Mouse (Mus musculus) intestine, embryonic 15.5 days (tissue): ENCODE data around the gene Prnp. TPM values are rescaled to one million over a fixed set of nuclear protein-coding genes. Genes with fewer than 3 reads are reported as not detected.

Experiments used
- ATAC-seq: fragments of 200-750 bp; cut with Nextera tagmentation; 2 replicates; pipeline ENCODE4 v1.8.0; 2017; ENCODE audit warnings: moderate TSS enrichment, moderate library complexity
- H3K27ac ChIP-seq: fragments of 300-500 bp; sonication (generic); 2 replicates; pipeline ENCODE4 v1.5.1; 2015; ENCODE audit warnings: mild to moderate bottlenecking, inconsistent platforms
- H3K27me3 ChIP-seq: fragments of 300-500 bp; sonication (generic); replicated peaks from 2 replicates; pipeline ENCODE4 v1.6.1; 2015; ENCODE audit warnings: inconsistent platforms
- H3K36me3 ChIP-seq: fragments of 300-500 bp; sonication (generic); 2 replicates; pipeline ENCODE4 v1.6.1; 2015; ENCODE audit warnings: inconsistent platforms
- H3K4me1 ChIP-seq: fragments of 300-500 bp; sonication (generic); replicated peaks from 2 replicates; pipeline ENCODE4 v1.6.1; 2015; ENCODE audit warnings: inconsistent platforms
- H3K4me2 ChIP-seq: fragments of 300-500 bp; sonication (generic); replicated peaks from 2 replicates; pipeline ENCODE4 v1.6.1; 2015; ENCODE audit warnings: mild to moderate bottlenecking, inconsistent platforms
- H3K4me3 ChIP-seq: fragments of 300-500 bp; sonication (generic); replicated peaks from 2 replicates; pipeline ENCODE4 v1.5.1; 2015; ENCODE audit warnings: inconsistent platforms
- H3K9ac ChIP-seq: fragments of 300-500 bp; sonication (generic); 2 replicates; pipeline ENCODE4 v1.6.1; 2015; ENCODE audit warnings: inconsistent platforms
- H3K9me3 ChIP-seq: fragments of 300-500 bp; sonication (generic); 2 replicates; pipeline ENCODE4 v1.6.1; 2016; ENCODE audit warnings: inconsistent platforms
- WGBS: fragments of 180-500 bp; shearing (Covaris S2); methylation state at CpG from one replicate; pipeline ENCODE4 v1.1.7; 2015; 5-methylcytosine and 5-hydroxymethylcytosine counted together
- polyA plus RNA-seq: library from polyadenylated mRNA; unstranded; fragments of >200 nt; fragmentation: Nextera tagmentation; extraction: Ambion mirVana; gene quantifications from 2 replicates; pipeline ENCODE4 v1.2.1, GENCODE M21; 2015

Prnp gene
- polyA plus RNA-seq, 1 experiment from 2014 or later, result 62.3 TPM

DNA sequence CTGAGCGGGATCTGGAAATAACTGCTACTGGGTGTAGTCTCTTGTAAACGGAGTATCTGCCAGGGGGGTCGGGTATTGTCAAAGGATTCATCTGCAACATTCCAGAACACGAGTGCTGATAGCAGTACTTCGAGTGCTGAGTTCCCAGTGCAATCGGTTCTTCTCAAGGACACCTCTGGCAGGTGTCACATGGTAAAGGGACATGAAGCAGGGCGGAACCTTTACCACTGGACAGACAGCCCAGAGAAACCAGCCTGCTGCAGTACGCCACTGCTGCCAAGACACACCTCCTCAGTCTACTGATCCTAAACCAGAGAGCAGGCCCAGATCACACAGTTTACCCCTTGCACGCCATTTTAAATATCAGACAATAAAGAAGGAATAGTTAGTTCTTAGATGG is 45.1 kb downstream of the Prnp start:
- Histone ChIP-seq H3K4me3 (peak overlapping the region; percentile 16), H3K9me3 (no peaks in the 10 kb centered on the region), H3K4me2 (peak overlapping the region; percentile 56), H3K36me3 (no peaks in the 10 kb centered on the region), H3K4me1 (0 out of 2 replicates have a peak, but pooled peaks cover 5% of the 10 kb centered on the region), H3K27me3 (peaks cover 14% of the 10 kb centered on the region), H3K27ac (no peak overlapping the region), H3K9ac (no peak overlapping the region)
- WGBS, result 39% methylated on average over 9 of the region's 9 CpGs
- peak; percentile 69 for ATAC-seq

DNA sequence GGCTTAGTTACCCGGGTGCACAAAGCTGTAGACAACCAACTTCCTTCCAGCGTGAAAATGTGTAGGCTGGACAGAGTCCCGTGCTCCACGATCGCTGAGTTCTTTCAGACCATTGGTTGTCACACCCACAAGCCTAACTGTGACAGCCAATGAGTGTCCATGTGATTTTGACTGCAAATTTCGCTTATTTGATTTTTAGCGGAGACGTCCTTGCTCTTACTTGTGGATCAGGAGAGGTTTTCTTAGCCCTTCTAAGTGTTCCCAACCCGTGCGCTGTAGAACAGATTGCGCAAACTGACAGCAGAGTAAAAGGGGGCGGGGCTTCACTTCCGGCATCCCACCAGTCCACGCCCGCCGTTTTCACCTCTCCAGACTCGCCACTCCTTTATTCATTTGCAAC is 45.5 kb downstream of the Prnp start:
- H3K4me1 ChIP-seq, result 0 out of 2 replicates have a peak, but pooled peaks cover 5% of the 10 kb centered on the region
- peaks cover 14% of the 10 kb centered on the region for H3K27me3 ChIP-seq
- H3K36me3 ChIP-seq, result no peaks in the 10 kb centered on the region
- H3K9me3 ChIP-seq, result no peaks in the 10 kb centered on the region
- peak overlapping the region; percentile 16 for H3K4me3 ChIP-seq
- H3K4me2 ChIP-seq, result peak overlapping the region; percentile 56
- H3K9ac ChIP-seq, result no peak overlapping the region
- 2% methylated on average over 17 of the region's 17 CpGs for WGBS
- ATAC-seq, result peak; percentile 71
- no peak overlapping the region for H3K27ac ChIP-seq

DNA sequence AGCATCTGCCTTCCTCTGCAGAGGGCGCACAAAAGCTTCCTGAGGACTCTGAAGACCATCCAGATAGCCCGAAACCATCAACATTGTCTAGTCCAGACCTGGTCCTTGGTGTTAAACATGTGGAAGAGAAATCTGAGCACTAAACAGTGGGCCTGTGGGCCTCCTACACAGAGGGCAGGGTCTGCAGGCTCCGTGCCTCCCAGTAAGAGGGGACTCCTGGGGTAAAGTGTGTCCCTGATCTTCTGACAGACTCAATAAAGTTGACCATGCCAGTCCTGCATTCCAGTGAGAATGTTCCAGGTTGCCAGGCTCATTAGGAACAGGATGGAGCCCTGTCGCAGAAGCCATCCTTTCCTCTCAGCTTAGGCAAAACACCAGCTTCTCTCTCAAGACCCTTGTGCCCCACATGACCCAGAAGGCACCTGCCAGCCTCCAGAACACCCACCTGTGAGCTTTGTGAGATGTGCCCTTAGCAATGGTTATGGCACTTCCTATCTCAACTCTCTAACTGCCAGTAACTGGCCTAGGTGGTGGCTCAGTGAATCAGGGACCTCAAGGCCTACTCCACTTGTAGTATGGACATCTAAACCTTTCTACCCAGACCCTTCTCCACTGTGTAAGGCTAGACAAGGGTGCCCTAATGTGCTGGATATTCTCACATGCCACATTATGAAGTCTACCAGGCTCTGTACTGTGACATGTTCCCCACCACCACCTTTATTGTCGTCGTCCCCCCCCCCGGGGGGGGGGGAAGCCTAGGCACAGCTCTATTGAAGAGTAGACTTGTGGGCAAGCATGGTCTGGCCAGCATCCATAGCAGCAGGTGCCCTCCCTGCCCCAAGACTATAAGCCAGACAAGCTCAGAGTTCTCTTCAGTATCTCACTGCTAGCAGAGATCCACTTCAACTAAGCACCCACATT is 46.9 kb downstream of the Prnp start:
- H3K4me3 ChIP-seq, result no peak overlapping the region
- H3K4me2 ChIP-seq, result no peak overlapping the region
- no peaks in the 10 kb centered on the region for H3K9me3 ChIP-seq
- H3K9ac ChIP-seq, result no peak overlapping the region
- H3K4me1 ChIP-seq, result 0 out of 2 replicates have a peak, but pooled peaks cover 5% of the 10 kb centered on the region
- H3K36me3 ChIP-seq, result no peaks in the 10 kb centered on the region
- 70% methylated on average over 7 of the region's 7 CpGs for WGBS
- H3K27ac ChIP-seq, result no peak overlapping the region
- H3K27me3 ChIP-seq, result peaks cover 14% of the 10 kb centered on the region
- no peak for ATAC-seq

DNA sequence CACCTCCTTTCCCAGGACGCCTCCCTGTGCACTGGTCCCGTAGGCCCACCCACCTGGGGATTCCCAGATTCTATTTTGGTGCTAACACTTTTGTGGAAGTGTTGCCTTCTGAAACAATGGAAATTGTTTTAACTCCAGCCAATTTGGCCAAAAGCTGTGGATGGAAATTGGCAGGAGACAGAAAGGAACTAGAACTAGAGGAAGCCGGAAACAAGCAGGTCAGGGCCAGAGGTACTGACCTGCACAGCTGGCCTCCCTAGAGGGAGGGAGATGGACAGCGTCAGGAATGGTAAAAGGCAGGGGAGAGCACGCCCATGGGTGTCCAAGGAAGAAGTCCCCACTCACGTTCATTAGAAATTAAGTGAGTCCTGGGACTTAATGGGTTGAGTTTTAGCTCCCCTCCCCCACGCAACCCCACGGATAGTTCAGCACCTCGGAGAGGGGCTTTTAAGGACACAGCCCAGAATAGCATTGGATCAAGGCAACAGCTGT is 48.0 kb downstream of the Prnp start:
- Histone ChIP-seq H3K27me3 (peaks cover 12% of the 10 kb centered on the region), H3K36me3 (no peaks in the 10 kb centered on the region), H3K27ac (no peak overlapping the region), H3K4me1 (0 out of 2 replicates have a peak, but pooled peaks cover 5% of the 10 kb centered on the region), H3K9ac (no peak overlapping the region), H3K9me3 (no peaks in the 10 kb centered on the region), H3K4me3 (no peak overlapping the region), H3K4me2 (no peak overlapping the region)
- no peak for ATAC-seq
- WGBS, result 53% methylated on average over 9 of the region's 9 CpGs

DNA sequence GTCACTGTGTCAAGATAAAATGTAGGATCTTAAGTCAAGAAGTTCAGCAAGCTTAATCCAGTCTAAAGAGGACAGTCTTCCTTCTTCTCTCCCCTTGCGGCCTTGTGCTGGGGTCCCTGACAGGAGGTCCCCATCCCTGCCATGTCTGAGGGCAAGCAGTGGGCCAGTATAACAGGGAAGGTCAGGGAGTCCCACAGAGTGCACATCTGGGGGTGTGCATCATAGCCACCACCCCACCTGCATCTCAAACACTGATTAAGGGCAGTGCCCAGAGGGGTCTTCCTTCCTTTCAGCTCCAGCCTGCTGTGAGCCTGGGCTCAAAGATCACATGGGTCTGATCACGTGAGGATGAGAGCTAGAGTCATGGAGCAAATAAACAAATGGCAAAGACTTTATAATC is 51.9 kb downstream of the Prnp start:
- no peak overlapping the region for H3K9ac ChIP-seq
- 60% methylated on average over 2 of the region's 2 CpGs for WGBS
- no peak overlapping the region for H3K4me3 ChIP-seq
- no peaks in the 10 kb centered on the region for H3K27me3 ChIP-seq
- no peak overlapping the region for H3K27ac ChIP-seq
- H3K36me3 ChIP-seq, result no peaks in the 10 kb centered on the region
- no peak for ATAC-seq
- H3K4me1 ChIP-seq, result no peaks in the 10 kb centered on the region
- no peak overlapping the region for H3K4me2 ChIP-seq
- H3K9me3 ChIP-seq, result no peaks in the 10 kb centered on the region

DNA sequence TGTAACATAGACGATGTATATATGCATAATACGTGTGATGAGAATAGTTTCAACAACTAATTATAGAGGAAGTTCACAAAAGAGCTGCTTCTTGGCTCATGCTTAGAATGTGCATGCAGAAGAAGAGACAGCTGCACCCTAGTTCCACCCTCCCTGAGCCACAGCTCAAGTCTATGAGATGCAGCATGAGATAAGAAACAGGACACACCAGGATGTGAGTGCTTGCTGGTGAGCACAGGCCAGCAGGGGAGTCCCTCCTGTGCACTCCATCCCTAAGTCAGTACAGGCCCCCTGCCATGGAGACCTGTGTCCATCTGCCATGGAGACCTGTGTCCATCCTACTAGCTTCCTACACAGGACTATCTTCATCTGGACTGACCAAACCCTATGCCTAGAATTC is 60.9 kb downstream of the Prnp start:
- H3K27me3 ChIP-seq, result no peaks in the 10 kb centered on the region
- no peak overlapping the region for H3K4me2 ChIP-seq
- ATAC-seq, result no peak
- H3K4me3 ChIP-seq, result no peak overlapping the region
- no peak overlapping the region for H3K9ac ChIP-seq
- no peaks in the 10 kb centered on the region for H3K36me3 ChIP-seq
- WGBS, result 94% methylated on average over 2 of the region's 2 CpGs
- no peak overlapping the region for H3K27ac ChIP-seq
- no peaks in the 10 kb centered on the region for H3K4me1 ChIP-seq
- no peaks in the 10 kb centered on the region for H3K9me3 ChIP-seq

DNA sequence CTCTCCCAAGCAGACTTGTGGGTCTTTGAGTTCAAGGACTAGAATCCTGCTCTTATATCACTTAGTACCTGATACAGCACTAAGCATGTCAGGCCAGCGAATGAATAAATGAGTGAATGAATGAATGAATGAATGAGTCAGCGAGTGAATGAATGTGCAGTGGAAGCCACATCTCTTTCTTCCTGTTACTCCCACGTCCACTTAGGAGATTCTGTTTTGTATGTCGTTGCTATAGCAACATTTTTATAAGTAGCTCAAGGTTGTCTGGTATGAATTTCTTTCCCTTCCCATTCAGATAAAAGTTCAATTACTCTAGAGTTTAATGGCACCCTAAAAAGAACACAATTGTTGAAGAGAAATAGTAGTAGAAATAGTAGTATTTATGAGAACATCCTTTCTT is 61.4 kb downstream of the Prnp start:
- Histone ChIP-seq H3K27ac (no peak overlapping the region), H3K4me2 (no peak overlapping the region), H3K9ac (no peak overlapping the region), H3K9me3 (no peaks in the 10 kb centered on the region), H3K4me3 (no peak overlapping the region), H3K27me3 (no peaks in the 10 kb centered on the region), H3K4me1 (no peaks in the 10 kb centered on the region), H3K36me3 (no peaks in the 10 kb centered on the region)
- no peak for ATAC-seq
- 70% methylated on average over 4 of the region's 4 CpGs for WGBS

DNA sequence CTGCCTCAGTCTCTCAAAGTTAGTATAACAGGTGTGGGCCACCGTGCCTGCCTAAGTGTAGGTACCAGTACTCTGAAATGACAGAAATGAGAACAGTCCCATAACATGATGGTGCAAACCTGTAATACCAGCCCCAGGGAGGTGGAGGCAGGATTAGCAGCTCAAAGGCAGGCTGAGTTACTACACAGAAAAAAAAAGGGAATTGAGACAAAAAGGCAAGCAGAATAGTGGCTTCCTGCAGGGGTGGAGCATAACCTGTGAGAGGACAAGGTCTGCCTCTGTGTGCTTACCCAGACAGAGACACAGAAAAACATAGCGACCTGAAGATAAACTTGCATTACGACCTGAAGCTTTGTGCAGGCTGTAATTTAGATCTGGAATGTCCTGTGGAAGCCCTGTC is 66.9 kb downstream of the Prnp start:
- no peak overlapping the region for H3K4me3 ChIP-seq
- no peak for ATAC-seq
- WGBS, result 64% methylated on average over 3 of the region's 3 CpGs
- no peak overlapping the region for H3K4me2 ChIP-seq
- no peak overlapping the region for H3K9ac ChIP-seq
- no peaks in the 10 kb centered on the region for H3K36me3 ChIP-seq
- H3K27me3 ChIP-seq, result no peaks in the 10 kb centered on the region
- no peaks in the 10 kb centered on the region for H3K9me3 ChIP-seq
- H3K27ac ChIP-seq, result no peak overlapping the region
- 0 out of 2 replicates have a peak, but pooled peaks cover 4% of the 10 kb centered on the region for H3K4me1 ChIP-seq

DNA sequence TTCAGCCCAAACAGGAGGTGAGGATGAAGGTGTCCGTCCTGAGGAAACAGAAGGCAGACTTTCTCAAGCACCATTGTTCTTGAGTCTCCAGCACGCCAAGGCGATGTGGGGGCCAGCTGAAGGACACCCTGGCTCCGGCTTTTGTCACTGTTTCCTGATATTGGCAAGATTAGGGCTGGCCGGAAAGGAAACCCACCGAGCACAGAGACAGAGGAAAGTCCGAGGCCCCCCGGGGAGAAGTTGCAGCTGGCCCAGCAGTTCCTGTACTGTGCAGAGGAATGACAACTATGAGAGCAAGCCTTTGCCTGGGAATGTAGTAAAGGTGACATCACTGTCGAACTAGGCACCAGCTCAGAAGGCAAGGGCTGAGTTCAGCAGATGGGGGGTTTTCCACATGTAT is 71.1 kb downstream of the Prnp start:
- H3K4me2 ChIP-seq, result no peak overlapping the region
- no peaks in the 10 kb centered on the region for H3K36me3 ChIP-seq
- H3K9ac ChIP-seq, result no peak overlapping the region
- H3K27ac ChIP-seq, result no peak overlapping the region
- peak; percentile 49 for ATAC-seq
- H3K4me1 ChIP-seq, result 0 out of 2 replicates have a peak, but pooled peaks cover 4% of the 10 kb centered on the region
- H3K27me3 ChIP-seq, result no peaks in the 10 kb centered on the region
- H3K4me3 ChIP-seq, result no peak overlapping the region
- H3K9me3 ChIP-seq, result no peaks in the 10 kb centered on the region
- WGBS, result 30% methylated on average over 9 of the region's 9 CpGs

DNA sequence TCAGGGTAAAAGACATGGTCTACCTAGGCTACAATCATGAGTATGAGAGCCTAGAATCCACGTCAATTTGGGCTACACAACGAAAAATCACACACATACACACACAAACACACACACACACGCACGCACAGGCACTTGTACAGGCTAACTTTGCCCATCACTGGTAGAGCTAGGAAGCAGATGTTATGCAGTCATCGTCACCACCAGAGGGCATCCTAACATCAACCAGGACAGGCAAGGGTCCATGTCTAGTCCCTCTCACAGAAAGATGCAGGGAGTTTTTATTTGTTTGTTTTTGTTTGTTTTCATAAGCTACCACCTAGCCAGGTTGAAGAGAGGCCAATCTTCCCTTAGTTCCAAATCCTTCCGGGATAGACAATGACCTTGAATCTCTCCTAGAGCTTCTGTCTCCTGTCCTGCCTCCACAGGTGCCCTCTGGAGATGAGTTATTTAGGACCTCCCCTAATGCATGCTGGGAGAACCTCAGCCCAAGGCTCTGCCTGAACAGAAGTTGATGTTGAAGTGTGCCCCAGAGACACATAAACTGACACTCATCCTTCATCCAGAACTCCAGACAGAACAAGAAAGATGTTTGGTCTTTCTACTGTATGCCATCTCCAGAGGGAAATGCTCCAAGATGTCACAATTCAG is 72.9 kb downstream of the Prnp start:
- Histone ChIP-seq H3K27ac (no peak overlapping the region), H3K4me2 (no peak overlapping the region), H3K9ac (no peak overlapping the region), H3K4me3 (no peak overlapping the region), H3K27me3 (no peaks in the 10 kb centered on the region), H3K36me3 (no peaks in the 10 kb centered on the region), H3K4me1 (0 out of 2 replicates have a peak, but pooled peaks cover 4% of the 10 kb centered on the region), H3K9me3 (no peaks in the 10 kb centered on the region)
- peak; percentile 72 for ATAC-seq
- 15% methylated on average over 6 of the region's 6 CpGs for WGBS

DNA sequence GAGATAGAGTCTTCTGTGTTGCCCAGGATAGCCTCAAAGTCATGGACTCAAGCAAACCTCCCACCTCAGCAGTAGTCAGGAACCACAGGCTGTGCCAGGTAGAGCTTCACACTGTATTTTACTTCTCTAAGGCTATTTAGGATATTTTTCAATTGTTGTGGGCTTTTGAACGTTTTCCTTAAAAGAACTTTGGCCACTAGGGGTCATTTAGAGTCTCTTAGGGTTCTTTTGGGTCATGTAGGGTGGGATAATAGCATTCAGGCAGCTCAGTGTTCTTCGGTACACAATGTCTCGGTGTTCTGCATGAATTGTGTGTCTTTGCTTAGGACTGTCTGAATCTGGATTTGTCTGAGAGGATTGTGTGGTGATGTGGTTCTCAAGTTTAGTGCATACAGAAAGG is 78.2 kb downstream of the Prnp start:
- Histone ChIP-seq H3K4me2 (no peak overlapping the region), H3K27ac (no peak overlapping the region), H3K4me3 (no peak overlapping the region), H3K36me3 (no peaks in the 10 kb centered on the region), H3K4me1 (no peaks in the 10 kb centered on the region), H3K27me3 (no peaks in the 10 kb centered on the region), H3K9me3 (no peaks in the 10 kb centered on the region), H3K9ac (no peak overlapping the region)
- 48% methylated on average over 3 of the region's 3 CpGs for WGBS
- ATAC-seq, result no peak
